ENCODE assay signal across 11 mouse cellular contexts in genomic region chr12:53771394-53771936, GRCm38 (mm10).
"Had no signal": no experiment of that assay in that cellular context is flagged by ENCODE, and none has a peak within 500 bp of the region (broad histone marks: within the 10 kb centered on the region; RNA-seq: fewer than 3 reads in every experiment).

No protein-coding gene starts in this region.

- ATAC-seq: lung, postnatal 0 days; midbrain, embryonic 13.5 days had no signal

- H3K36me3 ChIP-seq: limb, embryonic 10.5 days; liver, embryonic 15.5 days; midbrain, embryonic 13.5 days had no signal

- H3K27me3 ChIP-seq: midbrain, embryonic 13.5 days had no signal

- H3K4me1 ChIP-seq: liver, embryonic 15.5 days had no signal

- H3K4me3 ChIP-seq: limb, embryonic 10.5 days; liver, embryonic 15.5 days; midbrain, embryonic 13.5 days had no signal

- DNase-seq: kidney, postnatal 25 days; lung, adult 2 months; lung, postnatal 36 days; right cerebral cortex, adult 18-20 months; right cerebral cortex, postnatal 25 days; thymus, postnatal 4 days had no signal

- H3K4me2 ChIP-seq: liver, embryonic 11.5 days; liver, embryonic 15.5 days; midbrain, embryonic 13.5 days had no signal

- H3K27ac ChIP-seq: limb, embryonic 10.5 days; liver, embryonic 15.5 days; midbrain, embryonic 13.5 days had no signal

- H3K9ac ChIP-seq: liver, embryonic 15.5 days; midbrain, embryonic 13.5 days had no signal

- H3K9me3 ChIP-seq: limb, embryonic 10.5 days; liver, embryonic 15.5 days; midbrain, embryonic 13.5 days had no signal
